Mouse (Mus musculus) erythroid progenitor cell, adult 5-6 weeks (primary cell): Measurements from ENCODE around the gene Ecsit. TPM values are rescaled to one million over a fixed set of nuclear protein-coding genes. Genes with fewer than 3 reads are reported as not detected.

Experiments used
- ATAC-seq: replicated peaks from 2 replicates; pipeline ENCODE4 v1.8.0; 2016; ENCODE audit warnings: moderate number of reproducible peaks, mild to moderate bottlenecking, moderate TSS enrichment, inconsistent platforms; ENCODE audit not compliant: poor library complexity, low FRiP score, severe bottlenecking
- total RNA-seq, 2 experiments: library from RNA; stranded (forward) in 1 of 2; stranded (reverse) in 1 of 2; fragments of 150-400 nt in 1 of 2; fragments of 186-747, 209-891 nt in 1 of 2; gene quantifications; 2 replicates each; pipeline versions ENCODE4 v1.2.3 to v1.2.4; 2015 to 2017; ENCODE audit warnings: low replicate concordance in 2 of 2

Ecsit gene
- total RNA-seq (2015; ENCODE audit: low replicate concordance) (3.4 TPM in 1 of 2 replicates, not detected in the other), total RNA-seq (2017; ENCODE audit: low replicate concordance) (2.0 and 4.9 TPM in 2 replicates)

DNA sequence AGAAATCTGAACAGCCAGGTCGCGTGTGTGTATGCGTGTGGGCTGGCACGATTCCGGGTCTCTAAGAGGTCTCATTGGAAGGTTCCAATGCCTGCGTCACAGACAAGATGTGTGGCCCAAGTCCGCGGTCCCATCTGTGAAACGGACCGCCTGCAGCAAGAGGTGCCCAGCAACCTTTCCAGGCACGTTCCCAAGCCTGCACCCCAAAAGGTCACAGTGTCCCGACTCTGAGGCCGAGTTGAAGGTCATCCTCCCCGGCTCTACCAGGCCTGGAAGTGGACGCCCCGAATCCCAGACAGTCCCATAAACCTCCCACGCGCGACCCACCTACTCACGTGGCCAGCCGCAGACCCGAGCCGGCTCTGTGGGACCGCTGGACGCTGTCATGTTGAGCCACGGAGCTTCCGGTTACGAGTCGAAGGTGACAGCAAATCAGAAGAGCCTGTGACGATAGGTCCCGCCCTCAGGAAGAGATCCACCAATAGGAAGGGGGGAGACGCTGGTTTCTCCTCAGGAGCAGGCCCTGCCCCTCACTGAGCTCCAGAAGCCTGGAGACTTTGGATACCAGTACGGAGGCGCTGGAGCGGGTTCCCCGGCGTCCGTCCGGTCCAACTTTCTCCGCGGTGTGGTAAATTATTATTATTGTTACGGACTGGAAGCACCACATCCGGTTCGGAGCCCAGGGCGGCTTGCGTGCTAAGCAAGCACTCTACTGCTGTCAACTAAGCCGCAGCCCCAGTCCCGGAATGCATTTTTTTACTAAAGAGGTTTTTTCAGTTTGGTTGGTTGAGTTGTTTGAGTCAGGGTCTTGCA is at the start of gene Ecsit:
TSS of gene Ecsit (minus strand) at position 417 of the 813 bp plus-strand sequence.
- peak; percentile 100 for ATAC-seq

- ATAC-seq, result no peak
These were observed 49.1 kb upstream of the Ecsit start for GRCm38 (mm10) chr9:22134246-22134890.

- ATAC-seq, result no peak
These were observed 47.0 kb upstream of the Ecsit start for GRCm38 (mm10) chr9:22132220-22132619.

DNA sequence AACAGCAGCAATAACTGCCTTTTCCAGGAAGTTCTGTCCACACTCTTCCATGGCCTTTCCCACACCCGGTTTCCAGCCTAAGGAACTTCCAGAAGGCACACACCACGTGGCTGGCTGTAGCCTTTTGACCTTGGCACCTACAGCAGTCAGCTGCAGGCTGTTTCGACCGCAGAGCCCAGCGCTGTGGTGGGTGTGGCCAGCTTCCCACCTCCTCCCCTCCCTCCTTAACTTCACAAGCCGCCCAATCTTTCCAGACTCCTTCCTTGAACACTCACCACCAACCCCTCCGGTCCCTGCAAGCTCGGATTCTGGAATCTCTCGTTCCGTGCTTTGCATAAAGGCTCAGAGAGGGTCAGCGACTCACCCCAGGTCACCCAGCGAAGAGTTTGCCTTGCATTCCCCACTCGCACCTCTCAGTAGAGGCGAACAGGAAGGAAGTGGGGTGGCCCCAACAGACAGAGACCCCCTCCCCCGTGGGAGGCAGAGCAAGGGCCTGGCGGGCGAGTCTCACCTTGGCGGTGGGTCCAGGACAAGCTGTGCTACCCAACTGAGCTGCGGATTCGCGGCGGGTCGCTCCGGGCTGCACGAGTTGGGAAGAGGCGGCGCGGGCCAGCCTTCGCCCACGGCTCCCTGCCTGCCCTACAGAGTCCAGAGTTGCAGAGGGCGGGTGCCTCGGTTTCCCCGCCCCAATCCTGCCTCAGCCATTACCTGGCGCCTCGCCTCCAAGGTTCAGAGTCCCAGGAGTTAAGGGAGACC is 46.2 kb upstream of the Ecsit start:
- ATAC-seq, result peak; percentile 63

DNA sequence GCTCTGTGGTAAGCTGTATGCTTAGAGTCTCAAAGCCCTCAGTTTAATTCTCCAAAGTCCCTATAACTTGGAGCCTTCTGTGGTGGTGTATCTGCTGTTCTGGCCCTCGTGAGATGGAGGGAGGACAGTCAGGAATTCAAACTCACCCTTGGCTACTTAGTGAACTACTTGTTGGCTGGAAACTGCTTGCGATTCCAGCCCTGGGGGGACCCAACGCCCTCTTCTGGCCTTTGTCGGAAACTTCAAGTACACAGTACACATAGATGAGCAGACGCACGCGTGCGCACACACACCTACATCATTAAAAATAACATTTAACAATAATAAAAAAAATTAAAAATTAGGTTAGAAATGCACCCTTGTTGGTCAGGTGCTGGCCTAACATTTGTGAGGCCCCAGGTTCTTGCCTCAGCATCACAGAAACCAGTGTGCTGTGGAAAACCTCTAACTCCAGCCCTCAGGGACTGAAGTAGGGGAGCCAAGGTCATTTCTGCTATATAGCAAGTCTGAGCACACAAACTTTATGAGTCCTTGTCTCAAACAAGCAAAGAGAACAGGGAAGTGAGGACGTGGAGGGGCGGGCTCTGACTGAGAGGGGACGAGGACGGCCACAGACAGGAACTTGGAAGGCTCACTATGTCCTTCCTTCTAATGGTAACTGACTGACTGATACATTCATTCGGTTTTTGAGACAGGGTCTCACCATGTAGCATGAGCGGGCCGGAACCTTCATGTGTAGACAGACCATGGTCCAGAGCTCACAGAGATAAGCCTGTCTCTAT is 40.2 kb upstream of the Ecsit start:
- ATAC-seq, result no peak

DNA sequence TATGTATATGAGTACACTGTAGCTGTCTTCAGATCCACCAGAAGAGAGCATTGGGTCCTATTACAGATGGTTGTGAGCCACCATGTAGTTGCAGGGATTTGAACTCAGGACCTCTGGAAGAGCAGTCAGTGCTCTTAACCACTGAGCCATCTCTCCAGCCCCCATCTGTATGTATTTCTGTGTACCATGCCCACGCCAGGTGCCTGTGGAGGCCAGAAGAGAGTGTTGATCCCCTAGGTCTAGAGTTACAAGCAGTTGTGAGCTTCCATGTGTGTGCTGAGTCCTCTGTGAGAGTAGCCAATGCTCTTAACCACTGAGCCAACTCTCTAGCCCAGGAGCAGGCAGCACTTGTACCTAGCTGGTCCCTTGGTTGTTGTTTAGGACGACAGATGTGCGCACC is 38.9 kb upstream of the Ecsit start:
- ATAC-seq, result no peak

GRCm38 (mm10) chr9:22123069-22123609 is 37.9 kb upstream of the Ecsit start:
- peak; percentile 68 for ATAC-seq

- no peak for ATAC-seq
These were observed 36.8 kb upstream of the Ecsit start for GRCm38 (mm10) chr9:22122005-22122404.

GRCm38 (mm10) chr9:22121545-22121944 is 36.3 kb upstream of the Ecsit start:
- peak; percentile 70 for ATAC-seq

GRCm38 (mm10) chr9:22119543-22119942 is 34.3 kb upstream of the Ecsit start:
- no peak for ATAC-seq

DNA sequence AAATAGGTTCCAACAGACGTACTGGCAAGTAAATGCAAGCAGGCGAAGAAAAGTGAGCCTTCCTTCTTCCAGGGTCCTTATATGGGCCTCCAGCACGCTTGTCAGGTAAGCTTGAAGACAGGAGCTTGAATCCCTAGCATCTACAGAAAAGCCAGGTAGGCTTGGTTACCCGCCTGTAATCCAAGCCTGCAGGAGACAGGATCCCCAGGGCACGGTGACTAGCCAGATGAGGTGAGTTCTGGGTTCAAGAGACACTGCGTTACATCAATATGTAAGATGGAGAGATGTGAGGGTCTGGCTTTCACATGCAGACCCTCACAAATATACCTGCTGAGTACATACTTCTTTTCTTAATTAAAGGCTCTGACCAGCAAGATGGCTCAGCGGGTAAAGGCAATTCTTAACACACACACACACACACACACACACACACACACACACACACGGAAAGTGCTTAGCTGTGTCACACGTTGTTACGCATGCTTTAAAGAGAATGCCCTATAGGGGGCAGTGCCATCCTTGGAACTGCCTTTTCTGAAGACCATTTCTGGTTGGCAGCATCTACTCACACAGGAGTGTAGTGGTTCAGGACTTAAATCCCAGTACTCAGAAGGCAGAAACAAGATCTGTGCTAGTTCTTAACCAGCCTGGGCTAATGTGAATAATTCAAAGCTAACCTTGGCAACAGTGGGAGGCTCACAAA is 32.7 kb upstream of the Ecsit start:
- peak; percentile 43; the same call in 1 of the 2 replicates for ATAC-seq

- ATAC-seq, result peak; percentile 86
These were observed 31.6 kb upstream of the Ecsit start, which contains the start of gene Elof1 for GRCm38 (mm10) chr9:22116740-22117426. Gene Elof1 (minus strand): TSS chr9:22117172.

DNA sequence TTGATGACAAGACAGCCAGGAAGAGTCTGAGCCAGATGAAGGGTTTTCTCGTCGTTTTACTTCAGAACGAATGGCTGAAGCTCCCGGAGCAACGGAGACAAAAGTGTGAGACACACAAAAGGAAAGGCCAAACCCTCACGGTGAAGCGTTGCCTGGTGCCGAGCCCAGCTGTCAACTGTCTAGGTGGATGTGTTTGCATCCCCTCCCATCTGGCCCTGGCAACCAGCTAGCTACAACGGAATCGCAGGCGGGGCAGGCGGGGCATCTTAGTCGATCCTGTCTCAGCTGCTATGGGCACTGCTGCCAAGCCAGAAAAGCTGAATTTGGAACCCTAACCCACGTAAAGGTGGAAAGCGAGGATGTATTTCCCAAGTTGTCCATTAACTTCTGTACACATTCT is 30.8 kb upstream of the Ecsit start:
- ATAC-seq, result no peak

DNA sequence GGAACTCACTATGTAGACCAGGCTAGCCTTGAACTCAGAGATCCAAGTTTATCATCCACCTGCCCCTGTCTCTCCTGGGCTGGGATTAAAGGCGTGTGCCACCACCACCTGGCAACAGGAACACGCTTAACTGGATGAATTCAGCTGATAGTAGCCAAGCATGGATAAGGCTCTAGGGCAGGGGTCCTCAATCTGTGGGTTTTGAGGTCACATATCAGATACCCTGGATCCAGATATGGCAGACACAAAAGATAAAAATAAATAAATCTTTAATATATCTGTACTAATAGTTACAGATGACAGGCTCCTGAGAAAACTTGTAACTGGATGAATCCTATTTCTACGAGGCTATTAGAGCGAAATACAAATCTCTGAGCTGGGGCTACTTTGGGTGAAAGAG is 30.4 kb upstream of the Ecsit start:
- ATAC-seq, result no peak

DNA sequence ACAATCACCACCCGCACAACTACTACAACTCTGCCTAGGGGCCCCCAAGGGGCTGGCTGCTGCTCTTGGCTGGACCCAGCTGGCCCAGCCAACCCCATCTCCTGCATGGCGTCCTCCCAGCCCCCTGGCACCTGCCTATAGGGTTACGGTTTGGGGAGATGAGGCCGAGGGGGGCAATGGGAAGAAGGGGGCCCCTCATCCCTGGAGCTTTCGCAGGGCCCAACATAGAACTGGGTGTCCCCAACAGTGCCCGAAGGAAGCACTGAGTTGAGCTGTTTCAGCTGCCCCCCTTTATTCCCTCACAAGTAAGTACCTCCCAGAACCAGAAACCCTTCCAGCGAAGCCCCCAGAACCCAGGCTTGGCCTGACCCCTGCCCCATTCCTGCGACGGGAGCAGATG is 23.0 kb upstream of the Ecsit start:
- ATAC-seq, result no peak

DNA sequence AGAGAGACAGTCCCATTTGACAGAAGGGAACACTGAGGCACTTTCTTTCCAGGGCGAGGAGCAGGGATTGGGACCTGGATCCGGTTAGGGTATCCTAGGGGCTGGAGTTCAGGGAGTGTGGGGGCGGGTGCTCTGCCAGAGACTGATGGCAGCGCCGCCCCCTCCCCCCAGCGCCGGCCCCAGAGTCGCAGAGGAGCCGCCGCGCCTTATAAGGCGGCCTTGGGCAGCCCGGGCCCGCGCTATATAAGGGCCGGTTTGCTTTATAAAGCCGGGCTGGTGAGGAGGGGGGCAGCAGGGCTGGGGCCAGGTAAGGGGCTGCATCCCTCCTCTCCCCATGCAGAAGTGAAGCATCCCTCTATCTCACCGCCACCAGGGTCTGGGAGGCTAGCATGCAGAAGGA is 14.7 kb upstream of the Ecsit start:
- no peak for ATAC-seq

DNA sequence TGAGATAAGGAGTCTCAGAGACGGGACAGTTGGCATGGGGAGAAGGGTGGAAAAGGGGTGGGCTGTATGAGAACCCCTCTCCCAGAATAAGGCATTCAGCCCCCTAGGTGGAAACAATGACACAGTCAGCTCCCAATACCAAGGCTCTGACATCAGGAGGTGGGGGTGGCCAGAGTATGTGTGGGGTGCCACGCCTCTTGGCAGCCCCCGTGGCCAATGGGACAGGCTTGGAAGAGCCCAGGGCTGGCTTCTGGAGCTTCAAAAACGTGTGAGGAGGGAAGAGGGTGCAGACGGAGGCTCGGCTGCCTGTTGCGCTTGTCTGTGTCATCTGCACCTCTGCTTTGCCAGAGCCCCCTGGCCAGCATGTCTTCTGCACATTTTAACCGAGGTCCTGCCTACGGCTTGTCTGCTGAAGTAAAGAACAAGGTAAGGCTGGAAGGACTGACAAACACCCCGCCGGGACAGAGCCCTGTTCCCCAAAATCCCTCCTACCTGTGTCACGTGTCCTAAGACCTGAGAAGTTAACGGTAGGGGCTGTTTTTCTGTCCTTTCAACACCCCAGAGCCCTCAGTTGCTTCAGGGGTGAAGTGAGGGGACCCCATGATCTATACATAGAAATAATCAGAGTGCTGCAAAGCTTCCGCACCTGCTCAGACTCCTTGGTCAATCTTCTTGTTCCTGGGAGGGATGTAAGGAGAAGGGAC is 13.9 kb upstream of the Ecsit start, which contains the start of gene Cnn1:
TSS of gene Cnn1 (plus strand) at position 224 of the 704 bp plus-strand sequence.
- ATAC-seq, result no peak
